ENCODE assay signal across 8 mouse cellular contexts in genomic region chr1:34850343-34851136, GRCm38 (mm10). TPM values are rescaled to one million over a fixed set of nuclear protein-coding genes. Genes with fewer than 3 reads are reported as not detected.
DNase-seq lines count a peak whose midpoint lies in the region; ATAC-seq and TF ChIP-seq lines count a peak whose summit lies in the region.

No protein-coding gene starts in this region.

- no peak for TF ChIP-seq CTCF in gastrocnemius, adult 2 months (IDR thresholded peaks at IDR 0.05)
- TF ChIP-seq CTCF in small intestine, adult 2 months (IDR thresholded peaks at IDR 0.05; ENCODE audit: extremely low read depth, insufficient read length, insufficient replicate concordance, low read depth, low read length): no peak

- ATAC-seq in embryonic facial prominence, embryonic 14.5 days (ENCODE audit: low read depth): peak; percentile 63; the same call in 1 of the 2 replicates
- ATAC-seq in limb, embryonic 13.5 days (ENCODE audit: low FRiP score, low read depth): peak; percentile 34
- no peak for ATAC-seq in CD4-positive, CD25-positive, alpha-beta regulatory T cell, adult 4 months

- no peaks in the 10 kb centered on the region for H3K27me3 ChIP-seq in embryonic facial prominence, embryonic 14.5 days (replicated peaks; ENCODE audit: control insufficient read depth, insufficient read depth, low read length)
- no peaks in the 10 kb centered on the region for H3K27me3 ChIP-seq in limb, embryonic 13.5 days
- H3K27me3 ChIP-seq in small intestine, adult 2 months (ENCODE audit: control insufficient read depth, insufficient read depth, low read length): no peaks in the 10 kb centered on the region

- no peak for TF ChIP-seq POLR2A in small intestine, adult 2 months (IDR thresholded peaks at IDR 0.05; ENCODE audit: low read depth, low read length)

- no peak for DNase-seq in gastrocnemius, adult 2 months
- no peak for DNase-seq in gastrocnemius, adult 8-10 months (ENCODE audit: low spot score in 2 of 2)
- no peak for DNase-seq in ES-E14 (ENCODE audit: low read depth, low spot score)
- no peak for DNase-seq in embryonic facial prominence, embryonic 14.5 days (ENCODE audit: low spot score)
- no peak for DNase-seq in left cerebral cortex, adult 8-10 months (ENCODE audit: low spot score in 2 of 2)

- H3K9me3 ChIP-seq in ES-E14 (ENCODE audit: control insufficient read depth, insufficient read depth, low read depth, low read length): no peaks in the 10 kb centered on the region
- H3K9me3 ChIP-seq in embryonic facial prominence, embryonic 14.5 days (ENCODE audit: control insufficient read depth, low read length): no peaks in the 10 kb centered on the region
- no peaks in the 10 kb centered on the region for H3K9me3 ChIP-seq in limb, embryonic 13.5 days

- peak overlapping the region; percentile 90 for H3K4me3 ChIP-seq in gastrocnemius, adult 2 months
- peak overlapping the region; percentile 36 to 64; a peak in 3 of 4 replicates for H3K4me3 ChIP-seq in ES-E14 (ENCODE audit: insufficient read depth in 1 of 2, low read depth in 1 of 2, low read length in 2 of 2, poor library complexity in 1 of 2, severe bottlenecking in 1 of 2)
- H3K4me3 ChIP-seq in embryonic facial prominence, embryonic 14.5 days (ENCODE audit: low read depth, low read length): peak overlapping the region; percentile 68
- H3K4me3 ChIP-seq in limb, embryonic 13.5 days: peak overlapping the region; percentile 72
- peak overlapping the region; percentile 74 for H3K4me3 ChIP-seq in small intestine, adult 2 months (ENCODE audit: low read depth, low read length)

- in situ Hi-C loops in ES-E14 (cut with MboI; ENCODE audit: low sequenced_read_pairs in 2 of 2, unreplicated experiment in 2 of 2): no loop called here

- no peaks in the 10 kb centered on the region for H3K36me3 ChIP-seq in ES-E14 (ENCODE audit: control insufficient read depth, insufficient read depth, low read length, poor library complexity, severe bottlenecking)
- no peaks in the 10 kb centered on the region for H3K36me3 ChIP-seq in embryonic facial prominence, embryonic 14.5 days (ENCODE audit: control insufficient read depth, insufficient read depth, low read length)
- H3K36me3 ChIP-seq in limb, embryonic 13.5 days: no peaks in the 10 kb centered on the region
- peaks cover 1% of the 10 kb centered on the region; the same call in 1 of the 2 replicates for H3K36me3 ChIP-seq in small intestine, adult 2 months (ENCODE audit: control insufficient read depth, insufficient read depth, low read length)

- peak overlapping the region; percentile 96 for H3K27ac ChIP-seq in gastrocnemius, adult 2 months
- no peak overlapping the region for H3K27ac ChIP-seq in ES-E14 (ENCODE audit: insufficient read depth, low read depth, low read length, poor library complexity, severe bottlenecking)
- H3K27ac ChIP-seq in embryonic facial prominence, embryonic 14.5 days (replicated peaks; ENCODE audit: low read depth, low read length): no peak overlapping the region
- no peak overlapping the region for H3K27ac ChIP-seq in limb, embryonic 13.5 days
- peak overlapping the region; percentile 91 for H3K27ac ChIP-seq in small intestine, adult 2 months (ENCODE audit: insufficient read depth, low read depth, low read length)

- H3K4me2 ChIP-seq in embryonic facial prominence, embryonic 14.5 days (ENCODE audit: low read depth, low read length): peak overlapping the region; percentile 84
- peak overlapping the region; percentile 84 for H3K4me2 ChIP-seq in limb, embryonic 13.5 days (replicated peaks)

- peaks cover 5 to 7% of the 10 kb centered on the region in 2 experiments; a peak in 1 of 4 replicates for H3K4me1 ChIP-seq in ES-E14 (ENCODE audit: control insufficient read depth in 2 of 2, insufficient read depth in 2 of 2, low read length in 2 of 2, poor library complexity in 1 of 2)
- H3K4me1 ChIP-seq in embryonic facial prominence, embryonic 14.5 days (ENCODE audit: control insufficient read depth, insufficient read depth, low read length): no peaks in the 10 kb centered on the region
- H3K4me1 ChIP-seq in limb, embryonic 13.5 days: peaks cover 11% of the 10 kb centered on the region; the same call in 1 of the 2 replicates
- H3K4me1 ChIP-seq in small intestine, adult 2 months (ENCODE audit: control insufficient read depth, insufficient read depth, insufficient read length, low read length): peaks cover 12% of the 10 kb centered on the region

- peak overlapping the region; percentile 16; the same call in 1 of the 2 replicates for H3K9ac ChIP-seq in ES-E14 (ENCODE audit: insufficient read depth, low read depth, low read length, poor library complexity, severe bottlenecking)
- peak overlapping the region; percentile 81 for H3K9ac ChIP-seq in embryonic facial prominence, embryonic 14.5 days (ENCODE audit: low read depth, low read length)
- H3K9ac ChIP-seq in limb, embryonic 13.5 days: peak overlapping the region; percentile 76

- 34% methylated on average over 10 of the region's 11 CpGs for WGBS in embryonic facial prominence, embryonic 14.5 days
- 44% methylated on average over 11 of the region's 11 CpGs for WGBS in limb, embryonic 13.5 days
- WGBS in small intestine, adult 2 months: 24% methylated on average over 11 of the region's 11 CpGs

- intact Hi-C loops in gastrocnemius, adult 2 months (cut with DNase I): no loop called here

TF ChIP-seq in ES-E14, 5 proteins besides CTCF, POLR2A, EP300 and RAD21:
- TF ChIP-seq HCFC1 (IDR thresholded peaks at IDR 0.05; ENCODE audit: borderline replicate concordance, insufficient read depth, low read length) (no peak), CHD2 (IDR thresholded peaks at IDR 0.05; ENCODE audit: low read depth, low read length) (no peak), ZC3H11A (IDR thresholded peaks at IDR 0.05; ENCODE audit: borderline replicate concordance, low read depth, low read length) (no peak), ZNF384 (IDR thresholded peaks at IDR 0.05; ENCODE audit: low read depth, low read length) (peak; percentile 74), MAFK (IDR thresholded peaks at IDR 0.05; ENCODE audit: insufficient read depth, low read depth, low read length) (no peak)

RNA-seq across cellular contexts. Expression of gene Plekhb2, which starts 0.8 kb away (rescaled TPM):
- total RNA-seq in gastrocnemius, adult 2 months (2021): 10 to 100 TPM; 53.4 to 58.3 TPM
- total RNA-seq in gastrocnemius, adult 8-10 months (2022): 10 to 100 TPM; 61.3 to 67.2 (median 62.5) TPM
- total RNA-seq in ES-E14 (2012; rRNA removed): 10.3 and 13.0 TPM in 2 replicates
- polyA plus RNA-seq in embryonic facial prominence, embryonic 14.5 days (2014; fragmentation: Nextera tagmentation; extraction: Ambion mirVana): 18.3 and 18.6 TPM in 2 replicates
- 16.2 and 17.9 TPM in 2 replicates for polyA plus RNA-seq in limb, embryonic 13.5 days (2015; fragmentation: Nextera tagmentation; extraction: Ambion mirVana)
- 120 and 196 TPM in 2 replicates for polyA plus RNA-seq in small intestine, adult 2 months (2012; rRNA removed)
- 100 to 1,000 TPM; 238 to 279 (median 267) TPM for total RNA-seq in left cerebral cortex, adult 8-10 months (2022)
- polyA plus RNA-seq in CD4-positive, CD25-positive, alpha-beta regulatory T cell, adult 4 months (2017; shearing (Covaris generic)): 100 to 1,000 TPM; 122 to 127 TPM

RNA-seq across cellular contexts. Expression of gene Fam168b, which starts 7.7 kb away (rescaled TPM):
- total RNA-seq in gastrocnemius, adult 2 months (2021): 10 to 100 TPM; 28.6 to 35.0 TPM
- 10 to 100 TPM; 18.7 to 27.5 (median 21.0) TPM for total RNA-seq in gastrocnemius, adult 8-10 months (2022)
- 28.2 and 36.1 TPM in 2 replicates for total RNA-seq in ES-E14 (2012; rRNA removed)
- 68.1 and 75.1 TPM in 2 replicates for polyA plus RNA-seq in embryonic facial prominence, embryonic 14.5 days (2014; fragmentation: Nextera tagmentation; extraction: Ambion mirVana)
- polyA plus RNA-seq in limb, embryonic 13.5 days (2015; fragmentation: Nextera tagmentation; extraction: Ambion mirVana): 91.2 and 99.0 TPM in 2 replicates
- polyA plus RNA-seq in small intestine, adult 2 months (2012; rRNA removed): 183 and 296 TPM in 2 replicates
- total RNA-seq in left cerebral cortex, adult 8-10 months (2022): 100 to 1,000 TPM; 214 to 227 (median 221) TPM
- polyA plus RNA-seq in CD4-positive, CD25-positive, alpha-beta regulatory T cell, adult 4 months (2017; shearing (Covaris generic)): 10 to 100 TPM; 22.8 to 23.8 TPM

Comparison
In these comparisons a context has a peak if more than half of its experiments do, and no peak if none do; other contexts are left out.
1. H3K27ac ChIP-seq: peak in gastrocnemius, adult 2 months (single experiment) and small intestine, adult 2 months (single experiment); none in ES-E14 (single experiment), embryonic facial prominence, embryonic 14.5 days (single experiment) and limb, embryonic 13.5 days (single experiment).
2. H3K9ac ChIP-seq: peak in every context shown above with its lines; median percentile 81 in embryonic facial prominence, embryonic 14.5 days; 76 in limb, embryonic 13.5 days; 16 in ES-E14.
3. Peak in every context shown above with its lines, with median percentiles within 50 percentile points of each other: H3K4me3 ChIP-seq.